Mouse (Mus musculus) spleen, adult 2 months (tissue): ENCODE results near the gene Fgfbp1. TPM values are rescaled to one million over a fixed set of nuclear protein-coding genes. Genes with fewer than 3 reads are reported as not detected.

Experiments used
- DNase-seq, 2 experiments: peaks; one replicate each; pipeline versions ENCODE4 v3.0.0 to v3.0.0-alpha.2; 2012 to 2021; ENCODE audit warnings: low spot score in 2 of 2, low read depth in 1 of 2
- H3K27ac ChIP-seq: fragments of 200-500 bp; 2 replicates; pipeline ENCODE4 v1.5.1; 2012; ENCODE audit warnings: low read length, inconsistent platforms; ENCODE audit not compliant: insufficient read depth
- H3K27me3 ChIP-seq: fragments of 200-500 bp; 2 replicates; pipeline ENCODE4 v1.6.1; 2012; ENCODE audit warnings: mild to moderate bottlenecking, moderate library complexity, low read length, inconsistent platforms; ENCODE audit not compliant: control insufficient read depth, insufficient read depth
- H3K36me3 ChIP-seq: fragments of 200-500 bp; 2 replicates; pipeline ENCODE4 v1.6.1; 2012; ENCODE audit warnings: mild to moderate bottlenecking, low read length, inconsistent platforms; ENCODE audit not compliant: control insufficient read depth, insufficient read depth
- H3K4me1 ChIP-seq: fragments of 200-500 bp; 2 replicates; pipeline ENCODE4 v1.6.1; 2011; ENCODE audit warnings: inconsistent platforms; ENCODE audit not compliant: control insufficient read depth, insufficient read depth, insufficient read length
- H3K4me3 ChIP-seq: fragments of 200-500 bp; 2 replicates; pipeline ENCODE4 v1.5.1; 2011; ENCODE audit warnings: mild to moderate bottlenecking, inconsistent platforms; ENCODE audit not compliant: insufficient read depth, insufficient read length; ENCODE audit errors: extremely low read depth
- CTCF ChIP-seq: fragments of 200-500 bp; IDR thresholded peaks from 2 replicates; pipeline ENCODE4 v1.5.1; 2011; ENCODE audit warnings: mild to moderate bottlenecking, inconsistent platforms; ENCODE audit not compliant: insufficient read depth, insufficient read length, insufficient replicate concordance; ENCODE audit errors: extremely low read depth
- POLR2A ChIP-seq: fragments of 200-500 bp; IDR thresholded peaks from 2 replicates; pipeline ENCODE4 v1.6.1; 2011; ENCODE audit warnings: low read depth, low read length, inconsistent platforms
- WGBS: fragments of 180-500 bp; shearing (Covaris S2); methylation state at CpG from one replicate; pipeline ENCODE4 v1.1.7; 2018; 5-methylcytosine and 5-hydroxymethylcytosine counted together
- polyA plus RNA-seq: library from polyadenylated mRNA; depleted of rRNA; stranded (reverse); fragments of >200 nt; gene quantifications from 2 replicates; pipeline ENCODE4 v1.2.3, GENCODE M21; 2012; rRNA removed

Fgfbp1 gene
- polyA plus RNA-seq, 1 experiment = not detected

DNA sequence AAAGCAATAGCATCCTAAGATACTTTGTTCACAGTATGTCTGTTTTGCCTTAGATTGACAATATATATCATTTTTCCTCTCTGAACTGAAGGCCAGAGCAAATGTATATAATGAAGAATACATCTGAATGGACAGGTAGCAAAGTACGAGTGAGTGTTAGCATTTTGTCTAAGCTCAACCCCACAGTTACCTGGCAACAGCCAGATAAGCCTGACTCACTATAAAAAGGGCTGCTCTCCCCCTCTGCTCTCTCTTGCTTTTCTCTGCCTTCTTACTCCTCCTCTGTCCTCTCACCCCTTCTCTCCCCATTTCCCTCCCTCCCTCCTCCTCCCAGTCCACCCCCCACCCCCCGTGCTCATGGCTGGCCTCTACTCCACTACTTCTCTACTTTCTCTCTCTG is 48.3 kb downstream of the Fgfbp1 start:
- no peak for TF ChIP-seq POLR2A
- no peak for TF ChIP-seq CTCF
- no peaks in the 10 kb centered on the region for H3K36me3 ChIP-seq
- no peak overlapping the region for H3K4me3 ChIP-seq
- no peaks in the 10 kb centered on the region for H3K27me3 ChIP-seq
- no peak for DNase-seq
- no peak overlapping the region for H3K27ac ChIP-seq
- 75% methylated on average over 2 of the region's 2 CpGs for WGBS
- H3K4me1 ChIP-seq = no peaks in the 10 kb centered on the region

Other genes with a start within 250 kb of the Fgfbp1 start
- 5.6 and 8.4 TPM in 2 replicates for gene Bst1, start 162.9 kb downstream of the Fgfbp1 start, polyA plus RNA-seq
- 13.0 and 13.9 TPM in 2 replicates for gene Fbxl5, start 160.1 kb downstream of the Fgfbp1 start, polyA plus RNA-seq
- gene Cd38, start 113.2 kb downstream of the Fgfbp1 start, polyA plus RNA-seq = 37.3 and 38.9 TPM in 2 replicates
- gene Gm7879, start 68.6 kb downstream of the Fgfbp1 start, polyA plus RNA-seq = 0.42 TPM in 1 of 2 replicates, not detected in the other
- gene Prom1, start 120.3 kb upstream of the Fgfbp1 start, polyA plus RNA-seq = 0.38 and 0.79 TPM in 2 replicates
- 22.2 and 27.4 TPM in 2 replicates for gene Tapt1, start 244.8 kb upstream of the Fgfbp1 start, polyA plus RNA-seq